Mouse (Mus musculus) c-Kit-positive CD71-negative TER-119-negative erythroid progenitor cells, embryonic 14.5 days (primary cell): ENCODE measurements around the gene Frmd6.

Experiments
- DNase-seq: peaks from one replicate; pipeline ENCODE4 v3.0.0-alpha.2; 2013; ENCODE audit warnings: low read depth

Gene Frmd6

GRCm38 (mm10) chr12:70824729-70825650, at the start of gene Frmd6:
Gene Frmd6 (plus strand): TSS chr12:70825514.
- peak; percentile 79 for DNase-seq

GRCm38 (mm10) chr12:70775609-70776008, 49.7 kb upstream of the Frmd6 start:
- DNase-seq: no peak

DNA sequence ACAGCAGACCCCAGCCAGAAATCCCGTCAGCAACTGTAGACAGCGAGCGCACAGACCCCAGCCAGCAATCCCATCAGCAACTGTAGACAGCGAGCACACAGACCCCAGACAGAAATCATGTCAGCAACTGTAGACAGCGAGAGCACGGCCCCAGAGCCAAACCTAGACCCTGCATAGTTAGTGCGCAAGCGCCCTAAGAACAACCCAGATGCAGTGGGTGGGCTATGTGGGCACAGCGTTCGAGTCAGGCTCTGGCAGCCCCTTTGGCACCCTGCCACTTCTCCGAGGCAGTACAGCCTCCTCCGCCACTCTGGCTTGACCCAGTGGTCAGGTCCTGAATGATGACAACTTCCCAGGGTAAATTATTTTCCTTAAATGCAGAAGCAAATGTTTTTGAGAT, 48.6 kb upstream of the Frmd6 start:
- DNase-seq: no peak

DNA sequence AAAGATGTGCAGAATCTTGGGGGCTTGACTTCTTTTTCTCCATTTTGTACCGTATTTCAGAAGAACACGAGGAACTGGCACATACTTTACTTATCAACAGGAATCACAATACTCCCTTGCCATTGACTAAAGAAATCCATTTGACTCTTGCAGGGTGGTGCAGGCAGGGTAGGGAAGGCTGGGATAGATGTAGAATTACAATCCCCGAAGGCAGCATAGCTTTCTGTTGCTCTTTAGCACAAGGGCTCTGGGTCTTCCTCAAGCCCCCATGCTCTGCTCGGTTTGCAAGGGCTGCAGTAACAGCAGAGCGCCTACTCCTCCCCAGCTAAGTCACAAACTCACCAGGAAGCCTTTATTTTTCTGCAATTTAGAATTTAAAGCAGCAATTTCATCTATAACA, 47.8 kb upstream of the Frmd6 start:
- DNase-seq: no peak

GRCm38 (mm10) chr12:70777866-70778265, 47.4 kb upstream of the Frmd6 start:
- DNase-seq: no peak

DNA sequence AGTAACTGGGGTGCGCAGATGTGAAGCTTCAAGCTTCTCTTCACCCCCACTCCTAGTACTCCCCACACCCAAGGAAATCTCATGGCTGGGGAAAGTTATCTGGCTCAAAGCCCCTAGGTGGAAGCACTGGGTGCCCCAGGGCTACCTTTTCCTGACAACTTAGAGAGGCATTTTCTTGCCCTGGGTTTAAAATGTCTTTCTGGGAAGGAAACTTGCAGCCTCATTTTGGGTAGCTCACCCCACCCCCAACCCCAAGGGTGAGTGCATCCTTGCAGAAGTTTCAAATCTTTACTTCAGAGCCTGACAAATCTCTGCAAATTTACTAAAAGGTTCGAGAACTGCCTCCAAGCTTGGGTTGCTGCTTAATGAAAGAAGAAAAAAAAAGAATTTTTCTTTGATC, 47.0 kb upstream of the Frmd6 start:
- DNase-seq: no peak

- DNase-seq: no peak
Observed at GRCm38 (mm10) chr12:70778724-70779123, 46.6 kb upstream of the Frmd6 start.

- DNase-seq: no peak
Observed at GRCm38 (mm10) chr12:70783049-70783448, 42.3 kb upstream of the Frmd6 start.

- no peak for DNase-seq
Observed at GRCm38 (mm10) chr12:70783475-70784239, 41.7 kb upstream of the Frmd6 start.

DNA sequence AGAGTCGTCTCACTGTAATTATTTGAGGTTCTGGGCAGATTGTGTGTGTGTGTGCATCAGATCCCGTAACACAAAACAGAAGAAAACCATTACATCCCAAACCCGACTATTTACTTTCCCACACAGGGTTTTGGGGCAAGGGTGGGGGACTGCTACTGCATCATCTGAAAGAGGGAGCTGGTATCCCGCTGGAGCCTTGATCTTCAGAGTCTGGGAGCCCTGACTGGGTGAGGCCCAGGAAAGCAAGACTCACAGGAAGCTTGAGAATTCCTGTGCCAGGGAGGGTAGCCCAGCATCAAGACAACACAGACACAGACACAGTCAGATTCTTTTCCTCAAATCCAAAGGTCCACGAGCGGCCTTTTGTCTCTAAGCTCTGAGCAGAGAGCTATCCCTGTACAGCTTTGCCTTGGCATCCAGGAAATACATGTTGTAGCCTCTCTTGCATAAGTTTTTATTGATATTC, 41.0 kb upstream of the Frmd6 start:
- DNase-seq: no peak

DNA sequence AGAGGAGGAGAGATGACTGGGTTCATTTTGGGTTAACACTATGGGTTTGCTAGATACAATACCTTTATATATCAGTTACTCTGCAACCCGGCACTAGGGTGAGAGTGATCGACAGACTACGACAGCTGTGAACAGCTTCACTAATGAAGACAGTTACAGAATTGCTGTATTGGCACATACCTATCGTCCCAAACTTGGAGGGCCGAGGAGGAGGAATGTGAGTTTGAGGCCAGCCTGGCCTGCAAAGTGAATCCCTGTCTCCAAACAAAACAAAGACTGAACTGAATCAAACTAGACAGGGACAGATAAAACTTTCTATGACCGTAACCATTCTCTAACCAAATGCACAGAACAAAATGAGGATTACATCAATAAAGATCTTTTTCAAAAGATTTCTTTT, 36.0 kb upstream of the Frmd6 start:
- DNase-seq: no peak

DNA sequence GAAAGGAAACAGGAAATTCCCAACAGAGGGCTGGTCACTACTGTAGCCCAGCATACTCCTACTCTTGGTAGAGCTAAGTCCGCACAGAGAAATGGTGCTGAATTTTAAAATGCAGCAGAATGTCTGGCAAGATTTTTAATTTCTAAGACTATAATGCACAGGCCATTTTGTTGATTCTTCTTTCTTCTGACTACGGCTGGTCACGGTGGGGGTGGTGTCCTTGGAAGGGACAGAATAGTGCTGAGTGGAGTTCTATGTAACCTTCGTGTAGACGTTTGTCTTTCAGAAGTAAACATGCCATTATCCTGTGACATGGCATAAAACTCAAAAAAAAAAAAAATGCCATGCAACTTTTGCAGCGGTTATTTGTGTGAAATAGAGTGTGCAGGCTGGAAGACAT, 32.0 kb upstream of the Frmd6 start:
- no peak for DNase-seq

DNA sequence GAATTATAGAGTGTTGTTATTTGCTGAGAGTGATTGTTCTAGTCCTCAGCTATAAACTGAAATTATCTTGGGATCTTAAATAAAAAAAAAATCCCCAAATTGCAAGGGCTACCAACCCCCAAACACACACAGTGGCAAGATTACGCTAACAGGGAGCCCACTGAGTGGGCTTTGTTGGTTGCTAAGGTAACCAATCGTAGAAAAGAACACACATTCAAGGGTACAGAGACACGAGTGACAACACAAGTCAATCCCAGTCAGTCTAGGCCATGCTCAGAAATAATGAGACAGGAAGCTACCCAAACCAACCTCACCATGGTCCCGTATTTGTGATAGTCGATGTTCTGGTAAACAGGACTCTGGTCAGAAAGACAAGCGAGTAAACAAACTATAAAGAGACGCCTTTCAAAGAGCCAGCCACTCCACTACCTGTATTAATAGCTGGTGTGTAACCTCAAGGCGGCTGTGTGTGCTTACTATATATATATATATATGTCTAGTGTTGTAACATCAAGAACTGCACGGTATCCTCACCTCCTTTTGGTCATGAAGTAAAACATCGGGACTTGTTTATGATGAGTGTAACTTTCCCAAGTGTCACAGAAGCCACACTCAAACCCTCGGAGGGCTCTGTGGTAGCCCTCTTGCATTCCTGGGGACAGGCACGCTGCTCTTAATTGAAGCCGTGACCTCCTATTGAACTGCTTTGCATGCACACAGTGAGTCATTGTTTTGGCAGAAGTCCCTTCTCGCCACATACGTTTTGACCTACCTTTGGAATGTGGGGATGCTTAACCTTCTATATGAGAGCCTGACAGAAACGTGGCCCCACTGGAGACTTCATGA, 30.5 kb upstream of the Frmd6 start:
- no peak for DNase-seq

DNA sequence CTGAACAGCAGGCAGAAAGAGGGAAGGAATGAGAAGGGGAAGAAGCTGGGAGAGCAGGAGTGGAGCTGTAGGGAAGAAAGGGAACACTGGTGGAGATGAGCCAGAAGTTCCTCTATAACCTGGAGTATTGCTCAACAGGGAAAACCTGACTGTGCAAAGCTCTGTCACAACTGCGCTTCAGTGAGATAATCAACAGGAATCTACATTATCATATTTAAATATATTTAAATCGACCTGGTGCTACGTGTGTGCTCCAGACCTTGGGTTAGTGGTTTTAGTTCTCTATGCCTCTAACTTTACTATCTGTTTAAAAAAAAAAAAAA, 30.0 kb upstream of the Frmd6 start:
- DNase-seq: no peak

DNA sequence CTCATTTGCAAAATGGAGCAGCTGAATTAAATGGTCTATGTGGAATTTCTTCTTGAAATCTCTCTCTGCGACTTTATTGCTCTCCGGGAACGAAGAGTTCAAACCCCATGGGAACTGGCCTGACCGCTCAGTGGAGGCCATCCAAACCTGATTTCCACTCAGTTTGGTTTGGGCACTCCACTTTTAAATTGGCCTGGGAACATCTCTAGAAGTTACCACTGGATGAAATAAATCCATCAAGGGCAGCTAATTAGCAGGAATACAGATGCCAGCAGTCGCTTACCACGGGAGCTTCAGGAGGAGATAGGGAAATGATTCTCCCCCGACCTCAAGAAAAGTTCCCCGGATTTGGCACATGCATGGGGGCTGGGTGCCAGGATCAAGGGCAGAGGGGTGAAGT, 26.8 kb upstream of the Frmd6 start:
- no peak for DNase-seq

DNA sequence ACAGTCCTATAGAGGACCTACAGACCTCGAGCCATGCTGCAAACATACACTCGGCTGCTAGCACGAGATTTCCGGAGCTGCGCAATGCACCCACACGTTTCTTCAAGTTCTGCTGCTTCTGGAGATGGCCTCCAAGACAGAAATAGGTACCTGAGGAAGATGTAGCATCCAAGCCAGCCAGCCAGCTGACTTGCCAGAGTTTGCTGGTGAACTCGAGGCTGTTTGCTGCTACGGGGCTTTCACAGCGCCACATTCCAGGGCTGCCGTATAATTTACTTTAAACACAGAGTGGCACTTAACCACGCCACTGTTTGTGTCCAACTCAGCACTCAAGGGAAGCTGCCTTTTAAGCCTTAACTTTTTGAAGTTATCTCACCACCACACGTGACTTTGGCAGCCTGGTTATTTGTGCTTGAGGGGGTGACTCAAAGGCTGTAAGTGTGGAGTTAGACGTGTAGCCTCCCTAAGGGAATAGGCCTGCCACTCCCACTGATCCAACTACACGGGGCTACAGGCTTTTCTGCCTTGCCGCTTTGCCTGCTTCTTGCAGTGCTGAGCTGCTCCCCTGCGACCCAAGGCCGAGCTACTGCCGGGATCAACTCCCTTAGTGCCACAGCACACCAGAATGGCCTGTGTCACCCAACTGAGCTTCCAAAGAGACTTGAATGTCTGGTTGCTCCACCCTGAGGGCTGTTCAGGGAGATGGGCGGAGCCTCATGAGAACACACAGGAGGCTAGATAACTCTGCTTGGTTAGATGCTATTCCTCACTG, 25.9 kb upstream of the Frmd6 start:
- no peak for DNase-seq

DNA sequence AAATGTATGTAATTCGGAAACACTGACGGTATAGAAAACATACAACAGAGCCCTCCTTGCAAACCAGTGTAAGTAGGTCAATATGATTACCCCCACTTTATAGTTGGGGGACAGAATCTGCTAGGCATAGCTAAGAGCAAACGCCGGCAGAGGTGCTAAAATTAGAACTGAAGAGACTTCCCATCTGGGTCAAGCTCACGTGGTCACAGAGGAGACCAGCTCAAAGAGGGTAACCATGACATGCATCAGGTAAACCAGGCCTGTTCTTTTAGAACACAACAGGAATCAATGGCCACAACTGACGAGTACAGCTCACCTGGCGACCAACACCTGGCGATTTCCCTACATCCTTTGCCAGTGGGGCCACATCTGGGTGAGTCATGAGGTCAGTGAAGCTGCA, 25.2 kb upstream of the Frmd6 start:
- no peak for DNase-seq

GRCm38 (mm10) chr12:70801361-70801760, 24.0 kb upstream of the Frmd6 start:
- DNase-seq: no peak

GRCm38 (mm10) chr12:70803494-70803893, 21.8 kb upstream of the Frmd6 start:
- DNase-seq: no peak

GRCm38 (mm10) chr12:70804989-70805388, 20.3 kb upstream of the Frmd6 start:
- DNase-seq: no peak

DNA sequence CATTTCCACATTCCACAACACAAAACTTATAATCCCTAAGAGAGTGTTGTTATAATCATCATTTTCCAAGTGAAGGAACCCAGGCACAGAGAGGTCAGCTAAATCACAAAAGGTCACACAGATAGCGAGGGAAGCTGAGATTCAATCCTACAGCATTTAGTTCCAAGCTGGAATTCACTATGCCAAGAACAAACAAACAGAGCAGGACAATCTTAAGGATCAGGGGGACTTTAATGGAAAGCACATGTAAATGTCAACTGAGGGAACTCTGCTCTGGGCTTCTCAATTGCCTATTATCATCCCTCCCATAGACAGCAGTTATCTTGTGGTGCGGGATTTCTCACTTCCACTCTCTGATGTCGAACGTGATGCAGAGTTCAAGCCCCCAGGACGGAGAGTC, 17.8 kb upstream of the Frmd6 start:
- no peak for DNase-seq

- DNase-seq: no peak
Observed at GRCm38 (mm10) chr12:70807975-70808374, 17.3 kb upstream of the Frmd6 start.
